Mouse (Mus musculus): ENCODE data around the gene Eya3. TPM values are rescaled to one million over a fixed set of nuclear protein-coding genes. Genes with fewer than 3 reads are reported as not detected.
A peak's percentile ranks its signal among the peaks of the same experiment; 100 is the strongest.
"Not testable (repeated sequence)": the region's sequence is repeated elsewhere in the genome, so short reads cannot be mapped to it uniquely, and the experiment has no call there.

Gene Eya3
- 17.0 and 20.8 TPM in 2 replicates for polyA plus RNA-seq (2014; fragmentation: Nextera tagmentation; extraction: Ambion mirVana)

DNA sequence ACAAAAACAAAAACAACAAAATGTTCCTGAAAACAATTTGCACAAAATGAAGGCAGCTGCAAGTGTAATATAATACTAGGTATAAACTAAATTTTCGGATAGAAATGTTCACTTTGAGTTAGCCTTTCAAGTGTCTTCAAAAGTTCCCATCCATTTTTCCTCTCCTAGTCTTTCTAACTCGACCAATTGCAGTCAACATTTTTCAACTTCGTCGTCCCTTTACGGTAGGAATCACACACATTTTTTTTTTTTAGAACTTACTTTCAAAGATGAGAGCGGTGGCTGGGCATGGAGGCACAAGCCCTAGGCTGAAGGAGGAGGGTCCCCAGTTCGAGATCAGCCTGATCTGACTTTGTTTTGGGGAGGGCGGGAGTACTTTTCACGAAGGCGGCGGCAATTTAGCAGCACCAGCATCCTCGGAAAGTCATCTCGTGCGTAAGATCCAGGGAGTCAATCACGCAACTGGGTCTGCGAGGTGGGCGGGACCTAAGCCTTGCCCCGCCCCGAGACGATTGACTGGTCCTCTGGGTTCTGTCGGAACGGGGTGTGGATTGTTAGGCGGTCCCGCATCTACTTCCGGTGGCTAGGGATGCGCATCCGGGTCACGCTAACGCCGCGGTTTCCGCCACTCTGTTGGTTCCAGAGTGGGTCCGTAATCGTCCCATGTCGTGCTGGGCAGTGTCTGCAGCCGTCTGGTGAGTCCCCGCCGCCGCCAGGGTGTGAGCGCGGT, at the start of gene Eya3:
Gene Eya3 (plus strand): TSS at position 527 of the 730 bp plus-strand sequence.
- Histone ChIP-seq H3K27me3 (replicated peaks; ENCODE audit: control insufficient read depth, insufficient read depth, low read length) (no peaks in the 10 kb centered on the region), H3K4me2 (ENCODE audit: low read length) (peak within 1 kb of the TSS; percentile 86), H3K9me3 (replicated peaks; ENCODE audit: control insufficient read depth, low read length) (no peaks in the 10 kb centered on the region), H3K27ac (ENCODE audit: low read depth, low read length) (peak within 1 kb of the TSS; percentile 78), H3K4me3 (ENCODE audit: low read depth, low read length) (peak within 1 kb of the TSS; percentile 98), H3K9ac (ENCODE audit: low read length) (peak within 1 kb of the TSS; percentile 92), H3K36me3 (ENCODE audit: control insufficient read depth, insufficient read depth, low read length) (peaks cover 9% of the 10 kb centered on the region), H3K4me1 (ENCODE audit: control insufficient read depth, insufficient read depth, low read length) (no peaks in the 10 kb centered on the region)
- ATAC-seq (peak; percentile 99), DNase-seq (ENCODE audit: low spot score) (peak; percentile 98)
- WGBS, result under 1% methylated on average over 41 of the region's 41 CpGs

DNA sequence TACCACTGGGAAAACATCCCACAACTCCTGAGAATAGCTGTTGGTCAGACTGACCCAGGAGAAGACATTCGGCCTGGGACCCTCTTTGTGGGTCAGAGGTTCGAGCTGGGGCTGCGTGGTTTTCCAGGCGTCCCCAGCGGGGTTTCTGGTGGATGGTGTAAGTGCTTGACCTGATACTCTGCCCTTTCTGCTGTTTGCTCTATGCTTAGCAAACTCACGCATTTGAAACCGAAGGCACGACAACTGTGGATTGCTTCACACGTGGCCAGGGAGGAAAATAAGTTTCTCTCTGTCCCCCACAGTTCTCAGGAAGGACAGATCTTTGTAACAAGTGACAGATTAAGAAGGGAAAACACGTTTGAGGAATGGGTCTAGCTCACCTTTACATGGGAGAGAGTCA, 48.1 kb upstream of the Eya3 start:
- WGBS, result 85% methylated on average over 10 of the region's 10 CpGs

DNA sequence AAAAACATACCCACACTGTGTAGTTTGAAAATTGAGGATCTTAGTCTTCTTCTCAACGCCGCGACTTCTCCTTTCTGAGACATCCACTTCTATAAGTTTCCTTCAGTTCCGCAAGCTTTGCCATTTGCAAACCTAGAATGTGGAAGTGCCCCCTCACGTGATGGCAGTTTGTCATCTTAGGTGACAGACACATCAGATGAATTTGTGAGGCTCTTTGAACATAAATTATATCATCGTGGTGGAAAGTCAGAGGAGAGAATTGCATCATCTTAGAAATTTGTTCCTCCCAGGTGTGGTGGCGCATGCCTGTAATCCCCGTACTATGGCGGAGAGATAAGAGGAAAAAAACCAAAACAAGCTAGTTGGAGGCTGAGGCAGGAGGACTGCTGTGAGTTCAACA, 45.8 kb upstream of the Eya3 start:
- 94% methylated on average over 9 of the region's 9 CpGs for WGBS
- no peak for ATAC-seq
- H3K9ac ChIP-seq (ENCODE audit: low read length), result no peak overlapping the region

More for the DNA sequence above, 48.1 kb upstream of the Eya3 start:
- Histone ChIP-seq H3K4me3 (ENCODE audit: low read depth, low read length) (no peak overlapping the region), H3K9me3 (replicated peaks; ENCODE audit: control insufficient read depth, low read length) (no peaks in the 10 kb centered on the region), H3K4me2 (ENCODE audit: low read length) (no peak overlapping the region), H3K36me3 (ENCODE audit: control insufficient read depth, insufficient read depth, low read length) (no peaks in the 10 kb centered on the region), H3K4me1 (ENCODE audit: control insufficient read depth, insufficient read depth, low read length) (no peaks in the 10 kb centered on the region), H3K9ac (ENCODE audit: low read length) (no peak overlapping the region), H3K27ac (ENCODE audit: low read depth, low read length) (no peak overlapping the region), H3K27me3 (replicated peaks; ENCODE audit: control insufficient read depth, insufficient read depth, low read length) (no peaks in the 10 kb centered on the region)
- DNase-seq (ENCODE audit: low spot score) (no peak), ATAC-seq (no peak)

DNA sequence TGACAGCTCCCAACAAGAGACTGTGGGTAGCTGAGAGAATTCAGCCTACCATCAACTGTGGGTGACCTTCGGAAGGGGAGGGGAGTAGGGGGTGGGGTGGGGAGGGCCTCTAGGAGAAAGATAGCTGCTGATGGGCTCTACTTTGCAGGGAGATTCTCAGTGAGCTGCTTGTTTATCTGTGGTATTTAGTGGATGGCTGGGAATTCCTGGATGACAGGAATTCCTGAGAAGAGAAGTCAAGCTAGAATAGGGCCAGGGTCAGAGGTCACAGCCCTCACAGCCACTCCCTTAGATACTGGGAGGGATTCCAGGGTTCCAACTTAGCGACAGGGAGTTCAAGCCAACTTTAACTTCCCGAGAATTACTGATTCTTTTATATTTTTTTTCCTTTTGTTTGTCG, 44.6 kb upstream of the Eya3 start:
- ATAC-seq, result no peak
- H3K27ac ChIP-seq (ENCODE audit: low read depth, low read length), result no peak overlapping the region
- H3K4me3 ChIP-seq (ENCODE audit: low read depth, low read length), result no peak overlapping the region
- 54% methylated on average over 4 of the region's 4 CpGs for WGBS
- H3K36me3 ChIP-seq (ENCODE audit: control insufficient read depth, insufficient read depth, low read length), result no peaks in the 10 kb centered on the region
- DNase-seq (ENCODE audit: low spot score), result no peak
- no peaks in the 10 kb centered on the region for H3K4me1 ChIP-seq (ENCODE audit: control insufficient read depth, insufficient read depth, low read length)
- no peaks in the 10 kb centered on the region for H3K9me3 ChIP-seq (replicated peaks; ENCODE audit: control insufficient read depth, low read length)
- H3K4me2 ChIP-seq (ENCODE audit: low read length), result no peak overlapping the region
- no peak overlapping the region for H3K9ac ChIP-seq (ENCODE audit: low read length)
- H3K27me3 ChIP-seq (replicated peaks; ENCODE audit: control insufficient read depth, insufficient read depth, low read length), result no peaks in the 10 kb centered on the region

More for the DNA sequence above, 45.8 kb upstream of the Eya3 start:
- no peaks in the 10 kb centered on the region for H3K27me3 ChIP-seq (replicated peaks; ENCODE audit: control insufficient read depth, insufficient read depth, low read length)
- no peak for DNase-seq (ENCODE audit: low spot score)
- H3K27ac ChIP-seq (ENCODE audit: low read depth, low read length), result no peak overlapping the region
- H3K4me2 ChIP-seq (ENCODE audit: low read length), result no peak overlapping the region
- H3K9me3 ChIP-seq (replicated peaks; ENCODE audit: control insufficient read depth, low read length), result no peaks in the 10 kb centered on the region
- H3K4me3 ChIP-seq (ENCODE audit: low read depth, low read length), result no peak overlapping the region
- H3K36me3 ChIP-seq (ENCODE audit: control insufficient read depth, insufficient read depth, low read length), result no peaks in the 10 kb centered on the region
- H3K4me1 ChIP-seq (ENCODE audit: control insufficient read depth, insufficient read depth, low read length), result no peaks in the 10 kb centered on the region

DNA sequence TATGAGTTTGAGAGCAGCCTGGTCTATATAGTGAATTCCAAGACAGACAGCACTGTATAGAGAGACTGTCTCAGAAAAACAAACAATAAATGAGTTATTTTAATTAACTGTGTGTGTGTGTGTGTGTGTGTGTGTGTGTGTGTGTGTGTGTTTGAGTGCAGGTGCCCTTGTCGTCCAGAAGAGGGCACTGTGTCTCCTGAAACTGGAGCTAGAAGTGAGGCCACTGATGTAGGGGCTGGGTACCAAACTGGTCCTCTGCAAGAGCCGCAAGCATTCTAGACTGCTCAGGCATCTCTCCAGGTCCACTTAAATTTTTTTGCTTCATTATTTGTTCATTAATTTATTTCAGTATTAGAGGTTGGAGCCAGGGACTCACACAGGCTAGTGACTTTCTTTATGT, 39.9 kb upstream of the Eya3 start:
- Histone ChIP-seq H3K9ac (ENCODE audit: low read length) (no peak overlapping the region), H3K4me3 (ENCODE audit: low read depth, low read length) (no peak overlapping the region), H3K9me3 (replicated peaks; ENCODE audit: control insufficient read depth, low read length) (no peaks in the 10 kb centered on the region), H3K4me2 (ENCODE audit: low read length) (no peak overlapping the region), H3K36me3 (ENCODE audit: control insufficient read depth, insufficient read depth, low read length) (no peaks in the 10 kb centered on the region), H3K27ac (ENCODE audit: low read depth, low read length) (no peak overlapping the region), H3K4me1 (ENCODE audit: control insufficient read depth, insufficient read depth, low read length) (no peaks in the 10 kb centered on the region), H3K27me3 (replicated peaks; ENCODE audit: control insufficient read depth, insufficient read depth, low read length) (no peaks in the 10 kb centered on the region)
- DNase-seq (ENCODE audit: low spot score) (no peak), ATAC-seq (no peak)
- 90% methylated on average over 2 of the region's 2 CpGs for WGBS

DNA sequence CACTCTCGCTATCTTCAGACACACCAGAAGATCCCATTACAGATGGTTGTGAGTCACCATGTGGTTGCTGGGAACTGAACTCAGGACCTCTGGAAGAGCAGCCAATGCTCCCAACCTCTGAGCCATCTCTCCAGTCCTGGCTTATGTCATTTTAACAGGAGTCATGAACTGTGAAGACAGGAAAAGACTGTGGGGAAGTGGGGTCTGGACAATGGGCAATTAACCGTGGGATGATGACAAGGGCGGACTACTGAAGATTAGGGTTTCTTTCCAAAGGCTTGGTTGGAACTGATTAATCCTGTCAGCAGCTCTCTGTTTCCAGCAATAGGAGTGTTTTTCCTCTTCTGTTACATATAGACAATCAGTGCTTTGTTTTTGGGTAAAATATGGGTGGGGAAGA, 39.0 kb upstream of the Eya3 start:
- WGBS, result 87% methylated on average over 3 of the region's 3 CpGs
- DNase-seq (ENCODE audit: low spot score) (no peak), ATAC-seq (no peak)
- Histone ChIP-seq H3K27ac (ENCODE audit: low read depth, low read length) (no peak overlapping the region), H3K36me3 (ENCODE audit: control insufficient read depth, insufficient read depth, low read length) (no peaks in the 10 kb centered on the region), H3K4me3 (ENCODE audit: low read depth, low read length) (no peak overlapping the region), H3K4me1 (ENCODE audit: control insufficient read depth, insufficient read depth, low read length) (no peaks in the 10 kb centered on the region), H3K4me2 (ENCODE audit: low read length) (no peak overlapping the region), H3K9me3 (replicated peaks; ENCODE audit: control insufficient read depth, low read length) (no peaks in the 10 kb centered on the region), H3K9ac (ENCODE audit: low read length) (no peak overlapping the region), H3K27me3 (replicated peaks; ENCODE audit: control insufficient read depth, insufficient read depth, low read length) (no peaks in the 10 kb centered on the region)

DNA sequence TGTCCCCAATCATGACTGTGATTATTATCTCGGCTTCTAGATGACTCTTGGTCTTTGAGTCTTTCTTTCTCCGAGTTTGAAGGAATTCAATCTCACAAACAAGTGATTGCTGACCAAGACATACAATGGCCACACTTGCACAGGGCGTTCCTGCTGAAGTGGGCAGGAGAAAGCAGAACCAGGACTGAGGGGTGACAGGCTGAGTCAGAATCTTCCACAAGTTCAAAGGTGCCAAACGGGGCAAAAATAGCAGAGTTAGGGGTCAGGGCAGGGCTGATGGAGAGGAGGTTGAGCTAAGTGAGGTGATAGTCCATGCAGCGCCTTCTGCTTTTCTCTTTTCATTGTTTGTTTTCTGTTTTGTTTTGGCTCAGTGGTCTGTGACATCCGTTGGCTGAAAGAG, 38.3 kb upstream of the Eya3 start:
- H3K4me2 ChIP-seq (ENCODE audit: low read length), result no peak overlapping the region
- 84% methylated on average over 6 of the region's 6 CpGs for WGBS
- H3K9me3 ChIP-seq (replicated peaks; ENCODE audit: control insufficient read depth, low read length), result no peaks in the 10 kb centered on the region
- no peak overlapping the region for H3K27ac ChIP-seq (ENCODE audit: low read depth, low read length)
- no peak overlapping the region for H3K9ac ChIP-seq (ENCODE audit: low read length)
- H3K36me3 ChIP-seq (ENCODE audit: control insufficient read depth, insufficient read depth, low read length), result no peaks in the 10 kb centered on the region
- no peaks in the 10 kb centered on the region for H3K27me3 ChIP-seq (replicated peaks; ENCODE audit: control insufficient read depth, insufficient read depth, low read length)
- no peaks in the 10 kb centered on the region for H3K4me1 ChIP-seq (ENCODE audit: control insufficient read depth, insufficient read depth, low read length)
- no peak overlapping the region for H3K4me3 ChIP-seq (ENCODE audit: low read depth, low read length)
- ATAC-seq (no peak), DNase-seq (ENCODE audit: low spot score) (no peak)

DNA sequence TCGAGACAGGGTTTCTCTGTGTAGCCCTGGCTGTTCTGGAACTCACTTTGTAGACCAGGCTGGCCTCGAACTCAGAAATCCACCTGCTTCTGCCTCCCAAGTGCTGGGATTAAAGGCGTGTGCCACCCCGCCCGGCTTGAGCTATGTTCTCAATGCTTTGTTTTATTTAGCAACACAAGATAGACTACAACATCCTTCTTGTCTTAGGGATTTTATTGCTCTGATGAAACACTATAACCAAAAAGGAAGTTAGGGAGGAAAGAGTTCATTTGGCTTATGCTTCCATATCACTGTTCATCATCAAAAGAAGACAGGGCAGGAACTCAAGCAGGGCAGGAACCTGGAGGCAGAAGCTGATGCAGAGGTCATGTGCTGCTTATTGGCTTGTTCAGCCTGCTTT, 37.5 kb upstream of the Eya3 start:
- not testable (repeated sequence) for H3K9ac ChIP-seq (ENCODE audit: low read length); H3K27ac ChIP-seq (ENCODE audit: low read depth, low read length); H3K4me2 ChIP-seq (ENCODE audit: low read length); H3K4me1 ChIP-seq (ENCODE audit: control insufficient read depth, insufficient read depth, low read length); H3K27me3 ChIP-seq (replicated peaks; ENCODE audit: control insufficient read depth, insufficient read depth, low read length); ATAC-seq; H3K36me3 ChIP-seq (ENCODE audit: control insufficient read depth, insufficient read depth, low read length); H3K4me3 ChIP-seq (ENCODE audit: low read depth, low read length); H3K9me3 ChIP-seq (replicated peaks; ENCODE audit: control insufficient read depth, low read length); DNase-seq (ENCODE audit: low spot score)
- WGBS, result 88% methylated on average over 4 of the region's 5 CpGs

DNA sequence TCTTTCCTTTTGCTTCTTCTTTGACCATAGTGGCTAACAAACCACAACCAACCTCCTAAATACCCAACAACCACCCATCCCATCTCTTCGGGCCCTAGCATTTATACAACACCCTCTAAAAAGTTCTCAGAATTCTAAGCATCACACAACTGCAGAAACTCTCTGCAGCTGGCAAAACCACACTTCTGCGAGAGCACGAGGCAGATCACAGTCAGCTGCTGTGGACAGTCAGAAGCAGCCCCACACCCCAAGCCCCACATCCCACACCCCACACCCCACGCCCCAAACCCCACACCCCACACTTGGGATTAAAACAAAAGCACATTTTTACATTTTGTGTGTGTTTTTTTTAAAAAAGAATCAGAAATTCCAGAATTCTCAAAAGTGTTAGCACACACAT, 35.3 kb upstream of the Eya3 start:
- WGBS, result 83% methylated on average over 4 of the region's 4 CpGs
- no peak for DNase-seq (ENCODE audit: low spot score)
- no peak overlapping the region for H3K4me3 ChIP-seq (ENCODE audit: low read depth, low read length)
- ATAC-seq, result no peak
- no peaks in the 10 kb centered on the region for H3K36me3 ChIP-seq (ENCODE audit: control insufficient read depth, insufficient read depth, low read length)
- H3K9ac ChIP-seq (ENCODE audit: low read length), result no peak overlapping the region
- no peaks in the 10 kb centered on the region for H3K27me3 ChIP-seq (replicated peaks; ENCODE audit: control insufficient read depth, insufficient read depth, low read length)
- H3K9me3 ChIP-seq (replicated peaks; ENCODE audit: control insufficient read depth, low read length), result no peaks in the 10 kb centered on the region
- H3K27ac ChIP-seq (ENCODE audit: low read depth, low read length), result no peak overlapping the region
- no peaks in the 10 kb centered on the region for H3K4me1 ChIP-seq (ENCODE audit: control insufficient read depth, insufficient read depth, low read length)
- no peak overlapping the region for H3K4me2 ChIP-seq (ENCODE audit: low read length)

All from forebrain, embryonic 14.5 days (tissue).